Mouse (Mus musculus): ENCODE data around the gene Lyg1. TPM values are rescaled to one million over a fixed set of nuclear protein-coding genes. Genes with fewer than 3 reads are reported as not detected.

Gene Lyg1
- polyA plus RNA-seq, 1 experiment from 2014 or later: not detected

GRCm38 (mm10) chr1:37948906-37949305, 8.7 kb downstream of the Lyg1 start:
- H3K36me3 ChIP-seq: no peaks in the 10 kb centered on the region
- H3K9ac ChIP-seq: no peak overlapping the region

GRCm38 (mm10) chr1:37931806-37932205, 25.8 kb downstream of the Lyg1 start:
- H3K4me1 ChIP-seq (replicated peaks): no peaks in the 10 kb centered on the region
- no peak overlapping the region for H3K4me3 ChIP-seq (replicated peaks)
- no peaks in the 10 kb centered on the region for H3K9me3 ChIP-seq (replicated peaks)
- DNase-seq (no peak), ATAC-seq (ENCODE audit: low read depth) (no peak)
- H3K4me2 ChIP-seq: no peak overlapping the region
- no peaks in the 10 kb centered on the region for H3K27me3 ChIP-seq
- WGBS (ENCODE audit: insufficient replicate concordance): 34% methylated on average over 3 of the region's 3 CpGs
- H3K36me3 ChIP-seq: no peaks in the 10 kb centered on the region
- H3K9ac ChIP-seq: no peak overlapping the region
- no peak overlapping the region for H3K27ac ChIP-seq

More at GRCm38 (mm10) chr1:37948906-37949305, 8.7 kb downstream of the Lyg1 start:
- Histone ChIP-seq H3K4me1 (replicated peaks) (no peaks in the 10 kb centered on the region), H3K4me2 (no peak overlapping the region), H3K27me3 (no peaks in the 10 kb centered on the region), H3K4me3 (replicated peaks) (no peak overlapping the region), H3K27ac (no peak overlapping the region), H3K9me3 (replicated peaks) (no peaks in the 10 kb centered on the region)
- ATAC-seq (ENCODE audit: low read depth) (no peak), DNase-seq (no peak)
- 56% methylated on average over 2 of the region's 2 CpGs for WGBS (ENCODE audit: insufficient replicate concordance)

GRCm38 (mm10) chr1:37925971-37926370, 31.6 kb downstream of the Lyg1 start:
- Histone ChIP-seq H3K27me3 (0 out of 2 replicates have a peak, but pooled peaks cover 3% of the 10 kb centered on the region), H3K9me3 (replicated peaks) (no peaks in the 10 kb centered on the region), H3K36me3 (no peaks in the 10 kb centered on the region), H3K4me1 (replicated peaks) (no peaks in the 10 kb centered on the region), H3K27ac (no peak overlapping the region), H3K9ac (no peak overlapping the region), H3K4me2 (no peak overlapping the region), H3K4me3 (replicated peaks) (no peak overlapping the region)
- 58% methylated on average over 8 of the region's 8 CpGs for WGBS (ENCODE audit: insufficient replicate concordance)
- DNase-seq (no peak), ATAC-seq (ENCODE audit: low read depth) (no peak)

GRCm38 (mm10) chr1:37922536-37922935, 35.0 kb downstream of the Lyg1 start:
- Histone ChIP-seq H3K4me1 (replicated peaks) (no peaks in the 10 kb centered on the region), H3K27ac (no peak overlapping the region)

GRCm38 (mm10) chr1:37918096-37918495, 39.5 kb downstream of the Lyg1 start:
- Histone ChIP-seq H3K27ac (no peak overlapping the region), H3K4me3 (replicated peaks) (no peak overlapping the region), H3K9me3 (replicated peaks) (no peaks in the 10 kb centered on the region), H3K36me3 (no peaks in the 10 kb centered on the region), H3K4me1 (replicated peaks) (no peaks in the 10 kb centered on the region), H3K9ac (no peak overlapping the region), H3K4me2 (no peak overlapping the region), H3K27me3 (peaks cover 1% of the 10 kb centered on the region; the same call in 1 of the 2 replicates)
- no peak for ATAC-seq (ENCODE audit: low read depth)
- DNase-seq: no peak
- 54% methylated on average over 6 of the region's 6 CpGs for WGBS (ENCODE audit: insufficient replicate concordance)

More at GRCm38 (mm10) chr1:37922536-37922935, 35.0 kb downstream of the Lyg1 start:
- Histone ChIP-seq H3K4me2 (no peak overlapping the region), H3K4me3 (replicated peaks) (no peak overlapping the region), H3K27me3 (0 out of 2 replicates have a peak, but pooled peaks cover 3% of the 10 kb centered on the region), H3K9ac (no peak overlapping the region), H3K36me3 (no peaks in the 10 kb centered on the region), H3K9me3 (replicated peaks) (no peaks in the 10 kb centered on the region)
- DNase-seq: no peak
- no peak for ATAC-seq (ENCODE audit: low read depth)
- WGBS (ENCODE audit: insufficient replicate concordance): 54% methylated on average over 8 of the region's 8 CpGs

- no peak for DNase-seq
- WGBS (ENCODE audit: insufficient replicate concordance): 66% methylated on average over 13 of the region's 13 CpGs
- no peak overlapping the region for H3K4me2 ChIP-seq
- H3K4me1 ChIP-seq (replicated peaks): no peaks in the 10 kb centered on the region
- H3K36me3 ChIP-seq: no peaks in the 10 kb centered on the region
- no peak for ATAC-seq (ENCODE audit: low read depth)
- no peak overlapping the region for H3K27ac ChIP-seq
- no peaks in the 10 kb centered on the region for H3K9me3 ChIP-seq (replicated peaks)
- H3K4me3 ChIP-seq (replicated peaks): no peak overlapping the region
- no peaks in the 10 kb centered on the region; the same call in 1 of the 2 replicates for H3K27me3 ChIP-seq
- no peak overlapping the region for H3K9ac ChIP-seq
Observed at GRCm38 (mm10) chr1:37917666-37918065, 39.9 kb downstream of the Lyg1 start.

GRCm38 (mm10) chr1:37916393-37916792, 41.2 kb downstream of the Lyg1 start, which contains the start of gene Lyg2:
Gene Lyg2 (minus strand): TSS chr1:37916493.
- DNase-seq: no peak

GRCm38 (mm10) chr1:37912751-37913150, 44.8 kb downstream of the Lyg1 start:
- Histone ChIP-seq H3K27ac (no peak overlapping the region), H3K27me3 (no peaks in the 10 kb centered on the region; the same call in 1 of the 2 replicates), H3K4me2 (no peak overlapping the region), H3K4me1 (replicated peaks) (no peaks in the 10 kb centered on the region), H3K4me3 (replicated peaks) (no peak overlapping the region), H3K9ac (no peak overlapping the region), H3K36me3 (no peaks in the 10 kb centered on the region), H3K9me3 (replicated peaks) (no peaks in the 10 kb centered on the region)
- WGBS (ENCODE audit: insufficient replicate concordance): 59% methylated on average over 2 of the region's 2 CpGs
- DNase-seq (no peak), ATAC-seq (ENCODE audit: low read depth) (no peak)

More at GRCm38 (mm10) chr1:37916393-37916792, 41.2 kb downstream of the Lyg1 start, which contains the start of gene Lyg2:
- Histone ChIP-seq H3K9ac (no peak within 1 kb of the TSS), H3K4me1 (replicated peaks) (no peaks in the 10 kb centered on the region), H3K4me3 (replicated peaks) (no peak within 1 kb of the TSS), H3K4me2 (no peak within 1 kb of the TSS), H3K36me3 (no peaks in the 10 kb centered on the region), H3K9me3 (replicated peaks) (no peaks in the 10 kb centered on the region), H3K27ac (no peak within 1 kb of the TSS), H3K27me3 (no peaks in the 10 kb centered on the region; the same call in 1 of the 2 replicates)
- 48% methylated on average over 5 of the region's 5 CpGs for WGBS (ENCODE audit: insufficient replicate concordance)
- no peak for ATAC-seq (ENCODE audit: low read depth)

GRCm38 (mm10) chr1:37903178-37903577, 54.4 kb downstream of the Lyg1 start:
- Histone ChIP-seq H3K27me3 (no peaks in the 10 kb centered on the region), H3K4me1 (replicated peaks) (no peaks in the 10 kb centered on the region), H3K27ac (no peak overlapping the region), H3K9me3 (replicated peaks) (no peaks in the 10 kb centered on the region), H3K9ac (no peak overlapping the region), H3K4me2 (no peak overlapping the region), H3K4me3 (replicated peaks) (no peak overlapping the region), H3K36me3 (peaks cover 17% of the 10 kb centered on the region)
- ATAC-seq (ENCODE audit: low read depth): no peak
- no peak for DNase-seq
- 28% methylated on average over 6 of the region's 6 CpGs for WGBS (ENCODE audit: insufficient replicate concordance)

- 69% methylated on average over 6 of the region's 6 CpGs for WGBS (ENCODE audit: insufficient replicate concordance)
Observed at GRCm38 (mm10) chr1:37900288-37900687, 57.3 kb downstream of the Lyg1 start.

GRCm38 (mm10) chr1:37899816-37900215, 57.7 kb downstream of the Lyg1 start:
- ATAC-seq (ENCODE audit: low read depth): no peak
- H3K36me3 ChIP-seq: peaks cover 49% of the 10 kb centered on the region
- 66% methylated on average over 4 of the region's 4 CpGs for WGBS (ENCODE audit: insufficient replicate concordance)

More at GRCm38 (mm10) chr1:37900288-37900687, 57.3 kb downstream of the Lyg1 start:
- Histone ChIP-seq H3K9me3 (replicated peaks) (no peaks in the 10 kb centered on the region), H3K27me3 (no peaks in the 10 kb centered on the region), H3K27ac (no peak overlapping the region), H3K9ac (no peak overlapping the region), H3K4me3 (replicated peaks) (no peak overlapping the region), H3K4me2 (no peak overlapping the region), H3K36me3 (peaks cover 45% of the 10 kb centered on the region), H3K4me1 (replicated peaks) (no peaks in the 10 kb centered on the region)
- ATAC-seq (ENCODE audit: low read depth) (no peak), DNase-seq (no peak)

More at GRCm38 (mm10) chr1:37899816-37900215, 57.7 kb downstream of the Lyg1 start:
- H3K27ac ChIP-seq: no peak overlapping the region
- H3K4me3 ChIP-seq (replicated peaks): no peak overlapping the region
- H3K4me1 ChIP-seq (replicated peaks): no peaks in the 10 kb centered on the region
- H3K9ac ChIP-seq: no peak overlapping the region
- H3K4me2 ChIP-seq: no peak overlapping the region
- H3K9me3 ChIP-seq (replicated peaks): no peaks in the 10 kb centered on the region
- no peaks in the 10 kb centered on the region for H3K27me3 ChIP-seq
- DNase-seq: no peak
